Mouse (Mus musculus): ENCODE results near the gene Arhgap15.

Arhgap15 gene

DNA sequence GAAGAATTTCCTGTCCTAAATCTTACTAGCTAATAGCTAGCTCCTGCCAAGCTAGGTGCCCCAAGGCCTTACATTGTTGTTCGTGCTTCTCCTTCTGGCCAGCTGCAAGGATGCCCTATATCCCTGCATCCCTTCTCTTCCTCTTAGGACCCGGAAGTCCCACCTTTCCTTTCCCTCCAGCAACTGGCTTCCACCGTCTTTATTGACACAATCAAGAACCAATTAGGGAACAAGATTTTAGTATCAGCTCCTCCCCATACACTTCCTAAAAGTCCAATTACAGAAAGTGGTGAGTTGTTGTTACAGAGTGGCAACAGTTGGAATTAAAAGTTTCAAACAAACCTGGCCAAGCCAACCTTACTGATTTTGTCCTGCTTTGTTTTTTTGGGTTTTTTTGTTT is 183.1 kb downstream of the Arhgap15 start:
- WGBS = 96% methylated on average over 3 of the region's 3 CpGs

DNA sequence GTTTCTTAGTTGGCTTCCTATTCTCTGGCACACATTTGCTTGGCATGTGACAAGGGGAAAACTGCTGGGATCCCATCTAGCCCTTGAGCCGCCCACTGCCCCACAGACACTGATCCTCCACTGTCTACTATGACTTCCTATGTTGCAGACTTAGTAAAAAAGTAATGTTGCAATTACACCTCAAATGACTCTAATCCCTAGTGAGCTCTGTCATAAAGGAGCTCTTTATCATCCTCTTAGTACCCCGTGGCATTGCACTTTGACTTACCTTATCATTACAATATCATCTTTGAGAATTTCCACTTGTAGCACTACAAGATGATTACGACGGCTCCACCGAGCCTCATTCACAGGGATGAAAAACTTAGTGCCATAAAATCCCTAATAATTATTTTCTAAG is 190.6 kb downstream of the Arhgap15 start:
- 96% methylated on average over 5 of the region's 5 CpGs for WGBS

DNA sequence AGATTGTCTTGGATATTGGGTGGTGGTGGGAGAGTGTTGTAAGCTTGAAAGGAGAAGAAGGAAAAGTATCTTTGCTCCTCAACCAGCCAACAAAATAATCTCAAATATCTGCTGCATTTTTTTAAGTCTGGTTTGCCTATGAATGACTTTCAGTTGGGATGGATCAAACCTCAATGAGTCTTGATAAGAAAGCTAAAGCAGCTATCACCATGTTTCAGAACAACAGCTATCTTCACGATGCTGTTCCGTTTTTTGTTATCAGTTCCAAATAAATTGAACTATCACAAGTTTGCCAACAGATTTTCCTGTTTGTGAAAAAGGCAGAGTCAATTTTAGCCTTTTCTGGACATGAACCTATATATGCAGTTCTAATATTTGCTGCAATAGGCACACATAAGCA is 197.1 kb downstream of the Arhgap15 start:
- 88% methylated on average over 2 of the region's 2 CpGs for WGBS

- 53% methylated on average over 13 of the region's 13 CpGs for WGBS
Observed at GRCm38 (mm10) chr2:43949775-43950492, 201.3 kb downstream of the Arhgap15 start.

GRCm38 (mm10) chr2:43950741-43951140 is 202.1 kb downstream of the Arhgap15 start:
- 46% methylated on average over 6 of the region's 6 CpGs for WGBS

GRCm38 (mm10) chr2:43962466-43962865 is 213.8 kb downstream of the Arhgap15 start:
- 64% methylated on average over 5 of the region's 5 CpGs for WGBS

GRCm38 (mm10) chr2:43968581-43968980 is 220.0 kb downstream of the Arhgap15 start:
- 45% methylated on average over 4 of the region's 4 CpGs for WGBS

- WGBS = 42% methylated on average over 11 of the region's 11 CpGs
Observed at GRCm38 (mm10) chr2:43977732-43978131, 229.1 kb downstream of the Arhgap15 start.

GRCm38 (mm10) chr2:43978177-43979013 is 229.8 kb downstream of the Arhgap15 start:
- 44% methylated on average over 13 of the region's 13 CpGs for WGBS

GRCm38 (mm10) chr2:43986066-43986465 is 237.4 kb downstream of the Arhgap15 start:
- WGBS = 53% methylated on average over 14 of the region's 14 CpGs

DNA sequence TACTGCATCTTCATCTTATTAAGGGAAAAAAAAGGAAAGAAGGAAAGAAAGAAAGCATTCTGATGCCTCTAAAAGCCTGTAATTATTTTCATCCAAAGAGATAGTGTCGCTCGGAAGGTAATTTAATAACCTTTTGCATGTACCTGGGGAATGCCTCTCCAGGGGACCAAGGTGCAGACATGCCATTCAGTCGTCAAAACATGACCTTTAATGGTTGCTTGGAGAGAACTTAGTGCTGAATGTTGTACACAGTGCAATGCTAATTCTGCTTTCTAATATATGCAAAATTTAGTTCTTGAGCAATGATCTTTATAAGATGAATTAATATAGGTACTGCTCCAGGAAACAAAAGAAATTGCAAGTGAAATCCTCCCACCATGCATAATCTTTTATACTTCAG is 239.3 kb downstream of the Arhgap15 start:
- WGBS = 77% methylated on average over 3 of the region's 3 CpGs

DNA sequence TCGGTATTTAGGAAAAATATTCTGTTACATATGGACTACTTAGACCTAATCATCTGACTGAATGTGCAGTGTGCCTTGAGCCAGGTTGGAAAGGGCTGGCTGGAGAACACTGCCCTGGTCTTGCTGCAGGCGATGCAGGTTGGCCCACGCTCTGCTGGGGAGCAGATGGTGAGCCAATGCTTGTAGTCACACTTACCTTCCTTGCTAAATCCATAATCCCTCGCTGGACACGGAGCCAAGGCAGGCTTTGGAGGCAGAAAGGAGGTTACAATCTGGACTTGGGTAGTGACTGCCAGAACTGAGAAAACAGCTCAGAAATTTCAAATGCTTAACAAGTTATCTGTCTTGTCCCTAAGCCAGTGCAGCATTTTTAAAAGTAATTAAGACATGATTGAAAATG is 241.2 kb downstream of the Arhgap15 start:
- WGBS = 29% methylated on average over 5 of the region's 5 CpGs

DNA sequence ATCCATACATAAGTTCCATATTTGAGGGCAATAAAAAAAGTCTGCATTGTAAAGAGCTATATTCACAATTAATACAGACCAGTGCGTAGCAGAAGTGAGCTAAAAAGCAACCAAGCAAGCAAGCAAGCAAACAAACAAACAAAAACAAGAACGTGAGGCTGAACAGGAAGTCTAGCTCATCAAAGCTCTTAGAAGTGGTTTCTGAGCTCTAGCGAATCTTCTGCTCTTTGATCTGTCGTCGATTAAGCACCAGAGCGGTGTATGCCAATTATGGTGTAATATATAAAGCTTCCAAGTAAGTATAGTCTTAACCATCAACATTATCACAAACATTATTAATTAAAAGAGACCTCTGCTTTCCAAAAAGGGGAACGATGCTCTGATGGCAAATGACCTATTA is 243.9 kb downstream of the Arhgap15 start:
- 74% methylated on average over 7 of the region's 7 CpGs for WGBS

- WGBS = 82% methylated on average over 1 of the region's 1 CpGs
Observed at GRCm38 (mm10) chr2:44002454-44002853, 253.8 kb downstream of the Arhgap15 start.

GRCm38 (mm10) chr2:44010249-44010648 is 261.6 kb downstream of the Arhgap15 start:
- 100% methylated on average over 1 of the region's 1 CpGs for WGBS

DNA sequence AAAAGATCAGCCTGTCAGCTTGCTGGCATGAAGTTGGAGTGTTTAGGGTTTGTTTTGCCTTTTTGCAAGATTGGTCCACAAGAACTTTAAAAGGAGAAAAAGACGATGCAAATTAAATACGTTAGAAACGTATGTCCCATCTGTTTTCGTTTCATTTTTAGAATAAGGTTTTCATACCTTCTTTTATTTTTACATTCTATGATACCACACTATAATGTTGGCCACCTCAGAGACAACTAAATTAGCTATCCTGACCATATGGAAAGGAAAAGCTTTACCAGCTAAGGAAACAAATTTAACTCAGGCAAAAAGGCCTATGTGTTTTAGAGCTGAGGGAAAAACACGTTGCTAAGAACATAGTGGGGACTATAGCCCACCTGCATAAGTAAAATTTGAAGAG is 264.8 kb downstream of the Arhgap15 start:
- WGBS = 44% methylated on average over 5 of the region's 5 CpGs

DNA sequence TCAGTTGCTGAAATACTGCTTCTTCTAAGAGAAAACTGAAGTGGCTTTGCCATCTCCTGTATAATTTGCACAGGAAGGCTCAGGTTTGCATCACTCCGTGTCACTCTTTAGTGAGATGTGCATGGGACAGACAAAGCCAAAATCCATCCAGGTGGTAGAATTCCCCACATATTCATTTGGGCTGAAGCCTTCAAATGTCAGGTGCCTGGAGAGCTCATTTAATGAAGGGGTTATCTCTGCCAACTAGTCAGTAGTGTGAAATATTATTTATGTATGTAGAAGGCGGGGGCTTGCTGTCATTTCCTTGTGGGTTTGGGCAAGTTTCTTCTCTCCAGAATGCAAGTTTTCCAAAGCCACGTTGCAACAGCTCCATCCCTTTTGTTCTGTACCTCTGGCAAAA is 268.1 kb downstream of the Arhgap15 start:
- WGBS = 75% methylated on average over 3 of the region's 3 CpGs

- WGBS = 89% methylated on average over 14 of the region's 14 CpGs
Observed at GRCm38 (mm10) chr2:44017405-44018026, 268.9 kb downstream of the Arhgap15 start.

DNA sequence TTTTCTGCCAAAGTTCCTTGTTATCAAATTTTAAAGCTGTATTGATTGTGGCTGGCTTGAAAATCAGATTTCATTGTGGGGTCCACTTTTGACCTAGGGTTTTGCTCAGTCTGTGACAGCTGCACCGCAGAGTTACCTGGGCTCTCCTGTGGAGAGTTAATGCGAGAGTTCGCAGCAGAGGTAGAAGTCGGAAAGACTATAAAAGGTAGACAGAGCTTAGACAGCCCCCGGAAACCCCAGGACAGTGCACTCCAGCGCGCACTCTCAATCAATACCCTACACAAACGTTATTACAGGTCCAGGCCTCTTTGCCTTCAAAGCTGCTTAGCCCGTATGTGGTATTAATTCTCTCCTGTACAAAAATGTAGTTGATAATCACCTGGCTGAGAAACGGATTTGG is 269.4 kb downstream of the Arhgap15 start:
- WGBS = 92% methylated on average over 10 of the region's 10 CpGs

DNA sequence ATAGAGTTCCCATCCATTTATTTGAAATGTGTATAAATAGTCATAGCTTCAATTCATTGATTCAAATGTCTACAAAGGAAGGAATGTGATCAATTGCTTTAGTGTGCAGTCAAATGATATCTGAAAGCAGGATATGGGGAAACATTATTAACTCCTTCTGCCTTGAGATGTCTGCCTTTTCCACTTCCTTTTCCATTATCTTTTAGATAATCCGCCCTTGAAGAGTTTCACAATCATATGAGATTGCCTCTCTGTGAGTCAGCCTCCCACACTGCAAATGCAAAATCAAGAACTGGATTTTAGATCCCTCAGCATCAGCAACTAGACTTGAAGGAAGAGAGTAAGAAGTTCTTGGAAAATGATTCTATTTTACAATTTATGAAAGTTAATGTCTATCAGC is 276.1 kb downstream of the Arhgap15 start:
- 53% methylated on average over 1 of the region's 1 CpGs for WGBS

DNA sequence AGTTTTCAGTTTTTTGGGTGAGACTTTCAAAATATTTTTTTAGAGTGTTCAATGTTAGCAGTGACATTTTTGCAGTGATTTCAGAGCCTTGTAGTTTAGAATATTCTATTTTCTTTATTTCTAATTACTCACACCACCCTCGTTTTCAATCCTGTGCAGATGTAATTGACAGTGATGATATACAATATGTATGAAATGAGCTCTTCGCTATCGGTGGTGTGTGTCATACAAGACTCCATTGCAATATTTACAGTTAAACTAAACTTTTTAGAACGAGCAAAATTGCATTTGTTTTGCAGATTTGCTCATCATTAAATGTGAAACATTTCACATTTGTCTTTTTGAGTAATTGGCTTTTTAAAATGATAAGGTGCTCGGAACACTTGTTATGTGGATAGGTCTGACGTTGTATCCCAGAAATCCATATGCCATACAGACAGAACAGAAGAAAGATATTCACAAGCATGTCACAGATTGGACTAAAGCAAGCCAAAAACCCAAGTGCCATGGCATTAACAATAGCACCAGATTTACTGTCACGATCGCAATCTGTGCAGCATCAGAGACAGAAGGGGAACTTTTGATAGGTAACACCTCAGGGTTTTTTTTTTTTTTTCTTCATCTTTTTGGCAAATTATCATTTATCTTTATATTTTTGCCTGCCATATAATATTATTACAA is 280.6 kb downstream of the Arhgap15 start:
- 49% methylated on average over 8 of the region's 8 CpGs for WGBS

DNA sequence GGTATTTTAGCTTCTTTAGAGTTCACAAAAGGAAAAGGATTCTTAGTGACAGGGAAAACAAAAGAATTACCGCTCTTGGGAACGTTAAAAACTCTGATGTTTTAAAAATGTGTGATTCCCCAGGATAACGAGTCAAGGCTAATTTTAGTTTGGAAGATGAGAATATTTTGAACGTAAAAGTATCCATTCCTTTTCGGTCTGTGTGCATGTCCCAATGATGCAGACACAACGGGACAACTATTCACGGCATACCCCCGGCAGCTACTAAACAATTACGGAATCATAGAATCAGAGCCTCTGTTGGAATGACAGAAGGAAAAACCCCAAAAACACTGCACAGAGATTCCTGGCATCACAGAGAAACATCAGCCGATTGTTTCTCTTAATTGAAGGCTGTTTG is 281.2 kb downstream of the Arhgap15 start:
- WGBS = 44% methylated on average over 10 of the region's 10 CpGs

All from cerebral cortex, adult 2 months (tissue).